Mouse (Mus musculus): ENCODE results near the gene Lrrc52. TPM values are rescaled to one million over a fixed set of nuclear protein-coding genes. Genes with fewer than 3 reads are reported as not detected.

The Lrrc52 gene
- total and polyA plus RNA-seq, 3 experiments = not detected

DNA sequence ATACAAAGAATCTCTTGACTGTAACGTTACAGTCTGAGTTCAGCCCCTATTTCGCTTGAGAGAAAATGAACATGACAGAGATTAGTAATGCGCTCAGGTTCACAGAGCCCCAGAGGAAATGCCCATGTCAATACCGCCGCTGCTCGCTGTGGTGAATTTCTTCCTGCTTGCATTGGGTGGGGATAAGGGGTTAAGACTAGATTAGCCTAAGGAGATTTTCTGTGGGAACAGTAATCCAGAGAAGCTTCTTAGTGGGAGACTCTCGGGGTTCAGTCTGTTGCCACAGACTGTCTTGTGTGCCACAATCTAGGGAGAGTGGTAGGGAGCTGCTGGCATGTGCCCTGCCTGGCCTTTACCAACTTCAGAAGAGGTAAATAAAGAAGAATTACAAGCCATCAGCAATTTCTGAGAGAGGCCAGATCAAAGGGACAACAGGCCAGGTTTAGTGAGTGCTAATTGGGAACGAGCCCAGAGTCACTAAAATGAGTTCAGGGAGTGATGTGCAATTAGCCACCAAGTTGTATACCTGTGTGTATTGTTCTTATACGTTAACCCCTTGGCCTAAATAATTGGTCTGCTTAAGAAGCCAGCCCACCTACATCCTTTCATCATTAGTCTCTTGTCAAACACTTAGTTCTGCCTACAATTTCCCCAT is 28.2 kb downstream of the Lrrc52 start:
- Histone ChIP-seq H3K4me3 (replicated peaks in 1 of 3; ENCODE audit: low read depth in 2 of 3, low read length in 2 of 3, poor library complexity in 1 of 3) (no peak overlapping the region), H3K9ac (ENCODE audit: insufficient read depth, low read depth) (no peak overlapping the region), H3K27me3 (replicated peaks) (peaks cover 83% of the 10 kb centered on the region), H3K79me2 (replicated peaks; ENCODE audit: control insufficient read depth, extremely low read depth, insufficient read depth, poor library complexity, severe bottlenecking) (no peaks in the 10 kb centered on the region), H3K4me1 (ENCODE audit: control insufficient read depth in 1 of 2, insufficient read depth in 2 of 2) (no peaks in the 10 kb centered on the region), H3K27ac (ENCODE audit: insufficient read depth, low read depth) (no peak overlapping the region), H3K4me2 (ENCODE audit: insufficient read depth, low read depth, poor library complexity, severe bottlenecking) (no peak overlapping the region), H3K9me3 (replicated peaks; ENCODE audit: low read length) (no peaks in the 10 kb centered on the region), H3K36me3 (replicated peaks in 1 of 2; ENCODE audit: control insufficient read depth in 1 of 2, insufficient read depth in 1 of 2, low read length in 1 of 2) (no peaks in the 10 kb centered on the region)
- TF ChIP-seq TBP (conservative IDR thresholded peaks at IDR 0.05; ENCODE audit: low read depth, low read length) = no peak
- TF ChIP-seq HCFC1 (IDR thresholded peaks at IDR 0.05; ENCODE audit: low read depth, low read length) = no peak
- no peak for TF ChIP-seq ETS1 (conservative IDR thresholded peaks at IDR 0.05; ENCODE audit: low read depth, low read length)
- TF ChIP-seq SIN3A (IDR thresholded peaks at IDR 0.05; ENCODE audit: low read length) = no peak
- TF ChIP-seq BHLHE40 (IDR thresholded peaks at IDR 0.05; ENCODE audit: low read depth, low read length) = no peak
- TF ChIP-seq PAX5 (IDR thresholded peaks at IDR 0.05; ENCODE audit: low read length) = no peak
- TF ChIP-seq EP300 (IDR thresholded peaks at IDR 0.05; ENCODE audit: low read length) = no peak
- no peak for TF ChIP-seq ELF1 (IDR thresholded peaks at IDR 0.05; ENCODE audit: low read depth, low read length)
- no peak for TF ChIP-seq ZC3H11A (IDR thresholded peaks at IDR 0.05; ENCODE audit: low read depth, low read length)
- no peak for TF ChIP-seq CHD2 (IDR thresholded peaks at IDR 0.05; ENCODE audit: low read length)
- TF ChIP-seq RCOR1 (conservative IDR thresholded peaks at IDR 0.05; ENCODE audit: low read depth, low read length) = no peak
- dilution Hi-C loops (cut with MboI; ENCODE audit: extremely low pct_ligation_motif_present, extremely low pct_unique_long_range_greater_than_20kb, low sequenced_read_pairs) = no loop called here
- in situ Hi-C loops (cut with MboI; ENCODE audit: low pct_ligation_motif_present, low pct_unique_long_range_greater_than_20kb, low sequenced_read_pairs) = no loop called here
- DNase-seq (ENCODE audit: extremely low read depth) = no peak

DNA sequence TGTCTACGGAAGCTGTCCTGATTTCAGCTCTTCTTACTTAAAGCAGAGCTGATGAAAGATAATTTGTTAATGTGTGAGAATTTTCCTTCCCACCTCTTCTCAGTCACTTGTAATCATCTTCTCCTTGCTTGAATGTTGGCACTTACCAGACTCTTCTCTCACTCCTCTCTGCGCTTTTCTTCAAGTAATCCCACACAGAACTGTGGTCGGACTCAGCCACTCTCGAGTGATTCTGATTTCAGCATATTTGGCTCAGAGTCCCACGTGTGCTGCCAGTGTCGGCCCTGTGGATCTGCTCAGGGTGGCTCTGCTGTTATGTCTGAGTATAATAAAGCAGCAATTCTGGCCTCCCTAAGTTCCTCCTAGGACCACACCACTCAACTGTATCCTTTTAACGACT is 29.5 kb downstream of the Lrrc52 start:
- dilution Hi-C loops (cut with MboI; ENCODE audit: extremely low pct_ligation_motif_present, extremely low pct_unique_long_range_greater_than_20kb, low sequenced_read_pairs) (no loop called here), in situ Hi-C loops (cut with MboI; ENCODE audit: low pct_ligation_motif_present, low pct_unique_long_range_greater_than_20kb, low sequenced_read_pairs) (no loop called here)
- no peaks in the 10 kb centered on the region for H3K36me3 ChIP-seq (replicated peaks in 1 of 2; ENCODE audit: control insufficient read depth in 1 of 2, insufficient read depth in 1 of 2, low read length in 1 of 2)
- TF ChIP-seq TCF12 (IDR thresholded peaks at IDR 0.05; ENCODE audit: low read depth, low read length) = no peak
- TF ChIP-seq NELFE (IDR thresholded peaks at IDR 0.05; ENCODE audit: low read depth, low read length) = no peak
- TF ChIP-seq MXI1 (IDR thresholded peaks at IDR 0.05; ENCODE audit: low read depth, low read length) = no peak
- TF ChIP-seq ZNF384 (IDR thresholded peaks at IDR 0.05; ENCODE audit: low read depth, low read length) = no peak
- TF ChIP-seq MAX (IDR thresholded peaks at IDR 0.05; ENCODE audit: low read length) = no peak
- no peak for TF ChIP-seq MAFK (IDR thresholded peaks at IDR 0.05; ENCODE audit: insufficient replicate concordance, low read length)
- no peak for TF ChIP-seq RCOR1 (conservative IDR thresholded peaks at IDR 0.05; ENCODE audit: low read depth, low read length)
- no peak for TF ChIP-seq JUND (conservative IDR thresholded peaks at IDR 0.05; ENCODE audit: low read depth, low read length)
- TF ChIP-seq CHD2 (IDR thresholded peaks at IDR 0.05; ENCODE audit: low read length) = no peak
- no peak for TF ChIP-seq JUN (IDR thresholded peaks at IDR 0.05; ENCODE audit: insufficient read depth, low read depth, low read length)
- TF ChIP-seq POLR2AphosphoS2 (IDR thresholded peaks at IDR 0.05; ENCODE audit: low read depth, low read length) = no peak
- no peak for TF ChIP-seq NRF1 (IDR thresholded peaks at IDR 0.05; ENCODE audit: low read depth, low read length)
- TF ChIP-seq SIN3A (IDR thresholded peaks at IDR 0.05; ENCODE audit: low read length) = no peak
- TF ChIP-seq GABPA (IDR thresholded peaks at IDR 0.05; ENCODE audit: insufficient replicate concordance, low read depth, low read length) = no peak
- no peak for TF ChIP-seq BHLHE40 (IDR thresholded peaks at IDR 0.05; ENCODE audit: low read depth, low read length)
- TF ChIP-seq TBP (conservative IDR thresholded peaks at IDR 0.05; ENCODE audit: low read depth, low read length) = no peak
- TF ChIP-seq MAZ (IDR thresholded peaks at IDR 0.05; ENCODE audit: low read depth, low read length) = no peak
- TF ChIP-seq USF1 (IDR thresholded peaks at IDR 0.05; ENCODE audit: low read depth, low read length) = no peak
- no peak overlapping the region for H3K27ac ChIP-seq (ENCODE audit: insufficient read depth, low read depth)
- H3K4me1 ChIP-seq (ENCODE audit: control insufficient read depth in 1 of 2, insufficient read depth in 2 of 2) = no peaks in the 10 kb centered on the region
- no peak for DNase-seq (ENCODE audit: extremely low read depth)
- H3K27me3 ChIP-seq (replicated peaks) = peaks cover 83% of the 10 kb centered on the region
- H3K9ac ChIP-seq (ENCODE audit: insufficient read depth, low read depth) = no peak overlapping the region
- no peaks in the 10 kb centered on the region for H3K9me3 ChIP-seq (replicated peaks; ENCODE audit: low read length)
- H3K4me2 ChIP-seq (ENCODE audit: insufficient read depth, low read depth, poor library complexity, severe bottlenecking) = no peak overlapping the region
- no peaks in the 10 kb centered on the region for H3K79me2 ChIP-seq (replicated peaks; ENCODE audit: control insufficient read depth, extremely low read depth, insufficient read depth, poor library complexity, severe bottlenecking)
- no peak overlapping the region for H3K4me3 ChIP-seq (replicated peaks in 1 of 3; ENCODE audit: low read depth in 2 of 3, low read length in 2 of 3, poor library complexity in 1 of 3)

All from CH12.LX (cell line).